Mouse (Mus musculus): ENCODE measurements at regions not wholly inside any gene's neighbourhood (a gene's known extent, or its start where the extent isn't known, plus 50 kb on each side); places are given as distances from the start of the nearest gene placed in this dataset.

- DNase-seq (ENCODE audit: low spot score), result no peak
Observed at GRCm38 (mm10) chr4:82161818-82162217, 543.7 kb downstream of the Nfib start.

GRCm38 (mm10) chr4:82161232-82161631 is 544.3 kb downstream of the Nfib start:
- no peak for DNase-seq (ENCODE audit: low spot score)

GRCm38 (mm10) chr4:82160233-82160632 is 545.3 kb downstream of the Nfib start:
- no peak for DNase-seq (ENCODE audit: low spot score)

GRCm38 (mm10) chr4:82155642-82156320 is 549.8 kb downstream of the Nfib start:
- DNase-seq (ENCODE audit: low spot score), result no peak

- peak; percentile 47 for DNase-seq (ENCODE audit: low spot score)
Observed at GRCm38 (mm10) chr4:82154021-82154555, 551.5 kb downstream of the Nfib start.

GRCm38 (mm10) chr4:82153604-82154003 is 551.9 kb downstream of the Nfib start:
- no peak for DNase-seq (ENCODE audit: low spot score)

- no peak for DNase-seq (ENCODE audit: low spot score)
Observed at GRCm38 (mm10) chr4:82149957-82150356, 555.6 kb downstream of the Nfib start.

GRCm38 (mm10) chr4:82148129-82149064 is 557.2 kb downstream of the Nfib start:
- no peak for DNase-seq (ENCODE audit: low spot score)

GRCm38 (mm10) chr4:82142391-82142790 is 563.2 kb downstream of the Nfib start:
- DNase-seq (ENCODE audit: low spot score), result no peak

- no peak for DNase-seq (ENCODE audit: low spot score)
Observed at GRCm38 (mm10) chr4:82139806-82140205, 565.7 kb downstream of the Nfib start.

- no peak for DNase-seq (ENCODE audit: low spot score)
Observed at GRCm38 (mm10) chr4:82139016-82139415, 566.5 kb downstream of the Nfib start.

GRCm38 (mm10) chr4:82132851-82133250 is 572.7 kb downstream of the Nfib start:
- DNase-seq (ENCODE audit: low spot score), result no peak

GRCm38 (mm10) chr4:82132326-82132725 is 573.2 kb downstream of the Nfib start:
- no peak for DNase-seq (ENCODE audit: low spot score)

GRCm38 (mm10) chr4:82129471-82129870 is 576.1 kb downstream of the Nfib start:
- DNase-seq (ENCODE audit: low spot score), result no peak

GRCm38 (mm10) chr4:82123733-82124132 is 581.8 kb downstream of the Nfib start:
- no peak for DNase-seq (ENCODE audit: low spot score)

- DNase-seq (ENCODE audit: low spot score), result no peak
Observed at GRCm38 (mm10) chr4:82123101-82123500, 582.4 kb downstream of the Nfib start.

GRCm38 (mm10) chr4:82120796-82121195 is 584.8 kb downstream of the Nfib start:
- no peak for DNase-seq (ENCODE audit: low spot score)

- DNase-seq (ENCODE audit: low spot score), result no peak
Observed at GRCm38 (mm10) chr4:82120326-82120725, 585.2 kb downstream of the Nfib start.

- DNase-seq (ENCODE audit: low spot score), result no peak
Observed at GRCm38 (mm10) chr4:82101837-82102236, 603.7 kb downstream of the Nfib start.

GRCm38 (mm10) chr4:82099970-82100368 is 605.6 kb downstream of the Nfib start:
- no peak for DNase-seq (ENCODE audit: low spot score)

GRCm38 (mm10) chr4:82098986-82099969 is 606.3 kb downstream of the Nfib start:
- DNase-seq (ENCODE audit: low spot score), result no peak
